23 mouse cellular contexts compared by ENCODE assay signal in genomic region chr10:67579830-67580229, GRCm38 (mm10). TPM values are rescaled to one million over a fixed set of nuclear protein-coding genes. Genes with fewer than 3 reads are reported as not detected.
DNase-seq lines count a peak whose midpoint lies in the region; ATAC-seq and TF ChIP-seq lines count a peak whose summit lies in the region.
"Had no signal": no experiment of that assay in that cellular context is flagged by ENCODE, and none has a peak within 500 bp of the region (broad histone marks: within the 10 kb centered on the region; RNA-seq: fewer than 3 reads in every experiment).

No protein-coding gene starts in this region.

- no peaks in the 10 kb centered on the region for H3K4me1 ChIP-seq in liver, adult 2 months (ENCODE audit: control insufficient read depth, insufficient read depth, low read length)
- H3K4me1 ChIP-seq in liver, embryonic 12.5 days = no peaks in the 10 kb centered on the region
- H3K4me1 ChIP-seq in CH12.LX (ENCODE audit: control insufficient read depth in 1 of 2, insufficient read depth in 2 of 2) = peaks cover 8 to 14% of the 10 kb centered on the region in 2 experiments; a peak in 2 of 4 replicates
- no peaks in the 10 kb centered on the region for H3K4me1 ChIP-seq in forebrain, embryonic 14.5 days (ENCODE audit: control insufficient read depth, insufficient read depth, low read length)
- H3K4me1 ChIP-seq: embryonic facial prominence, embryonic 15.5 days; forebrain, embryonic 10.5 days; forebrain, embryonic 15.5 days had no signal

- no peaks in the 10 kb centered on the region for H3K79me2 ChIP-seq in liver, adult 2 months (ENCODE audit: control insufficient read depth, insufficient read depth, low read length)
- no peaks in the 10 kb centered on the region for H3K79me2 ChIP-seq in CH12.LX (replicated peaks; ENCODE audit: control insufficient read depth, extremely low read depth, insufficient read depth, poor library complexity, severe bottlenecking)

- no peaks in the 10 kb centered on the region for H3K36me3 ChIP-seq in liver, adult 2 months (ENCODE audit: control insufficient read depth, insufficient read depth, low read length)
- no peaks in the 10 kb centered on the region for H3K36me3 ChIP-seq in liver, embryonic 12.5 days
- no peaks in the 10 kb centered on the region for H3K36me3 ChIP-seq in CH12.LX (replicated peaks in 1 of 2; ENCODE audit: control insufficient read depth in 1 of 2, insufficient read depth in 1 of 2, low read length in 1 of 2)
- H3K36me3 ChIP-seq in forebrain, embryonic 14.5 days (ENCODE audit: control insufficient read depth, insufficient read depth, low read length) = no peaks in the 10 kb centered on the region
- H3K36me3 ChIP-seq: embryonic facial prominence, embryonic 15.5 days; forebrain, embryonic 10.5 days; forebrain, embryonic 15.5 days; heart, embryonic 13.5 days; hindbrain, embryonic 13.5 days had no signal

- H3K9me3 ChIP-seq in liver, embryonic 12.5 days (replicated peaks) = no peaks in the 10 kb centered on the region
- H3K9me3 ChIP-seq in CH12.LX (replicated peaks; ENCODE audit: low read length) = no peaks in the 10 kb centered on the region
- no peaks in the 10 kb centered on the region for H3K9me3 ChIP-seq in forebrain, embryonic 14.5 days (replicated peaks; ENCODE audit: control insufficient read depth, low read length)
- H3K9me3 ChIP-seq: embryonic facial prominence, embryonic 15.5 days; forebrain, embryonic 10.5 days; forebrain, embryonic 15.5 days; heart, embryonic 13.5 days; hindbrain, embryonic 13.5 days had no signal

- peak; percentile 22 for DNase-seq in liver, adult 2 months (ENCODE audit: extremely low read depth, low read depth, low spot score)
- DNase-seq in CH12.LX (ENCODE audit: extremely low read depth) = no peak
- no peak for DNase-seq in forebrain, embryonic 14.5 days (ENCODE audit: low spot score)
- DNase-seq in frontal cortex, postnatal 10 days (ENCODE audit: low spot score in 2 of 2) = no peak
- no peak for DNase-seq in urinary bladder, adult 2 months (ENCODE audit: low spot score)
- DNase-seq: adrenal gland, postnatal 10 days; B cell, adult 2 months; cerebellum, adult 11-12 months; cerebellum, adult 9-10 months; cerebellum, postnatal 36 days; embryo, embryonic 11 days; gastrocnemius, postnatal 10 days had no signal

- TF ChIP-seq POLR2A in liver, adult 2 months (IDR thresholded peaks at IDR 0.05; ENCODE audit: extremely low read depth, insufficient read depth, low read length) = no peak
- TF ChIP-seq POLR2A in CH12.LX (IDR thresholded peaks at IDR 0.05; ENCODE audit: low read depth, low read length) = no peak

- no peak overlapping the region for H3K4me2 ChIP-seq in liver, embryonic 12.5 days
- no peak overlapping the region; the same call in 1 of the 2 replicates for H3K4me2 ChIP-seq in CH12.LX (ENCODE audit: insufficient read depth, low read depth, poor library complexity, severe bottlenecking)
- H3K4me2 ChIP-seq in forebrain, embryonic 14.5 days (ENCODE audit: low read length) = no peak overlapping the region
- H3K4me2 ChIP-seq: embryonic facial prominence, embryonic 15.5 days; forebrain, embryonic 15.5 days; heart, embryonic 13.5 days; hindbrain, embryonic 13.5 days had no signal

- no peaks in the 10 kb centered on the region for H3K27me3 ChIP-seq in liver, adult 2 months (ENCODE audit: control insufficient read depth, insufficient read depth, low read length)
- H3K27me3 ChIP-seq in liver, embryonic 12.5 days (replicated peaks) = no peaks in the 10 kb centered on the region
- H3K27me3 ChIP-seq in CH12.LX (replicated peaks) = no peaks in the 10 kb centered on the region
- H3K27me3 ChIP-seq in forebrain, embryonic 14.5 days (replicated peaks; ENCODE audit: control insufficient read depth, insufficient read depth, low read length) = no peaks in the 10 kb centered on the region
- H3K27me3 ChIP-seq: embryonic facial prominence, embryonic 15.5 days; heart, embryonic 13.5 days; hindbrain, embryonic 13.5 days had no signal

- no peak overlapping the region for H3K9ac ChIP-seq in liver, adult 2 months (ENCODE audit: low read depth, low read length)
- no peak overlapping the region for H3K9ac ChIP-seq in liver, embryonic 12.5 days
- H3K9ac ChIP-seq in CH12.LX (ENCODE audit: insufficient read depth, low read depth) = no peak overlapping the region
- H3K9ac ChIP-seq in forebrain, embryonic 14.5 days (ENCODE audit: low read length) = no peak overlapping the region
- H3K9ac ChIP-seq: embryonic facial prominence, embryonic 15.5 days; forebrain, embryonic 15.5 days; heart, embryonic 13.5 days; hindbrain, embryonic 13.5 days had no signal

- no peak for TF ChIP-seq RAD21 in CH12.LX (IDR thresholded peaks at IDR 0.05; ENCODE audit: low read depth, low read length)

- in situ Hi-C loops in CH12.LX (cut with MboI; ENCODE audit: low pct_ligation_motif_present, low pct_unique_long_range_greater_than_20kb, low sequenced_read_pairs) = no loop called here

- H3K4me3 ChIP-seq in liver, adult 2 months (ENCODE audit: insufficient read depth, low read depth, low read length) = no peak overlapping the region
- H3K4me3 ChIP-seq in liver, embryonic 12.5 days = no peak overlapping the region
- no peak overlapping the region for H3K4me3 ChIP-seq in CH12.LX (replicated peaks in 1 of 3; ENCODE audit: low read depth in 2 of 3, low read length in 2 of 3, poor library complexity in 1 of 3)
- H3K4me3 ChIP-seq in forebrain, embryonic 14.5 days (ENCODE audit: low read depth, low read length) = no peak overlapping the region
- H3K4me3 ChIP-seq: embryonic facial prominence, embryonic 15.5 days; erythroblast, embryonic 14.5 days; forebrain, embryonic 10.5 days; forebrain, embryonic 15.5 days; heart, embryonic 13.5 days; hindbrain, embryonic 13.5 days had no signal

- H3K27ac ChIP-seq in liver, adult 2 months (replicated peaks; ENCODE audit: insufficient read depth, low read depth, low read length) = no peak overlapping the region
- H3K27ac ChIP-seq in liver, embryonic 12.5 days = no peak overlapping the region
- no peak overlapping the region for H3K27ac ChIP-seq in CH12.LX (ENCODE audit: insufficient read depth, low read depth)
- H3K27ac ChIP-seq in forebrain, embryonic 14.5 days (ENCODE audit: low read depth, low read length) = no peak overlapping the region
- H3K27ac ChIP-seq: embryonic facial prominence, embryonic 15.5 days; forebrain, embryonic 10.5 days; forebrain, embryonic 15.5 days; heart, embryonic 13.5 days; hindbrain, embryonic 13.5 days; hindbrain, postnatal 0 days had no signal

- no peak for TF ChIP-seq CTCF in liver, adult 2 months (IDR thresholded peaks at IDR 0.05; ENCODE audit: low read depth, low read length)
- TF ChIP-seq CTCF in CH12.LX (conservative IDR thresholded peaks at IDR 0.05 in 1 of 2, IDR thresholded peaks at IDR 0.05 in 1 of 2; ENCODE audit: low read depth in 2 of 2, low read length in 2 of 2) = no peak

- no peak for ATAC-seq in liver, embryonic 12.5 days
- 0 out of 2 replicates have a peak, but pooled peaks have one; percentile 19 for ATAC-seq in common myeloid progenitor, adult 5-6 weeks (replicated peaks; ENCODE audit: low read depth, poor library complexity, severe bottlenecking)
- peak; percentile 40; the same call in 1 of the 2 replicates for ATAC-seq in megakaryocyte progenitor cell, adult 5-6 weeks (replicated peaks; ENCODE audit: poor library complexity)
- ATAC-seq in forebrain, embryonic 14.5 days = no peak
- ATAC-seq: CD4-positive, CD25-positive, alpha-beta regulatory T cell, adult 4 months; forebrain, embryonic 15.5 days; hindbrain, postnatal 0 days had no signal

- dilution Hi-C loops in CH12.LX (cut with MboI; ENCODE audit: extremely low pct_ligation_motif_present, extremely low pct_unique_long_range_greater_than_20kb, low sequenced_read_pairs) = no loop called here

- WGBS in liver, adult 2 months = 93% methylated on average over 4 of the region's 4 CpGs
- 75% methylated on average over 4 of the region's 4 CpGs for WGBS in liver, embryonic 12.5 days (ENCODE audit: insufficient replicate concordance)
- 92% methylated on average over 4 of the region's 4 CpGs for WGBS in forebrain, embryonic 14.5 days

- TF ChIP-seq EP300 in CH12.LX (IDR thresholded peaks at IDR 0.05; ENCODE audit: low read length) = no peak

TF ChIP-seq in CH12.LX, 34 proteins besides CTCF, POLR2A, EP300 and RAD21:
- TF ChIP-seq RCOR1 (conservative IDR thresholded peaks at IDR 0.05; ENCODE audit: low read depth, low read length) = no peak
- TF ChIP-seq USF1 (IDR thresholded peaks at IDR 0.05; ENCODE audit: low read depth, low read length) = peak; percentile 12
- TF ChIP-seq ZNF384 (IDR thresholded peaks at IDR 0.05; ENCODE audit: low read depth, low read length) = no peak
- TF ChIP-seq MYC (IDR thresholded peaks at IDR 0.05; ENCODE audit: low read depth, low read length) = no peak
- no peak for TF ChIP-seq NRF1 (IDR thresholded peaks at IDR 0.05; ENCODE audit: low read depth, low read length)
- TF ChIP-seq BHLHE40 (IDR thresholded peaks at IDR 0.05; ENCODE audit: low read depth, low read length) = peak; percentile 13; the same call in 1 of the 2 replicates

RNA-seq across cellular contexts. Expression of gene Ado, which starts 31.1 kb away (rescaled TPM):
- total RNA-seq in liver, adult 2 months (2014; rRNA removed) = 8.5 and 10.0 TPM in 2 replicates
- polyA plus RNA-seq in liver, adult 2 months (2012; rRNA removed) = 7.0 and 7.8 TPM in 2 replicates
- polyA plus RNA-seq in liver, embryonic 12.5 days (2016; fragmentation: Nextera tagmentation; extraction: Ambion mirVana) = 26.0 and 27.2 TPM in 2 replicates
- total RNA-seq in CH12.LX (2012; rRNA removed) = 14.6 and 14.8 TPM in 2 replicates
- total RNA-seq in CH12.LX (2014; rRNA removed) = 11.2 and 12.3 TPM in 2 replicates
- 9.1 and 10.3 TPM in 2 replicates for polyA plus RNA-seq in CH12.LX (2012; ENCODE audit: insufficient read length, low read depth)
- 15.6 and 21.6 TPM in 2 replicates for total RNA-seq in common myeloid progenitor, adult 5-6 weeks (2017)
- 15.5 and 15.9 TPM in 2 replicates for total RNA-seq in megakaryocyte progenitor cell, adult 5-6 weeks (2015)
- 19.7 and 21.2 TPM in 2 replicates for total RNA-seq in megakaryocyte progenitor cell, adult 5-6 weeks (2017)
- 67.3 and 80.5 TPM in 2 replicates for polyA plus RNA-seq in forebrain, embryonic 14.5 days (2014; fragmentation: Nextera tagmentation; extraction: Ambion mirVana)
- polyA plus RNA-seq in urinary bladder, adult 2 months (2012; rRNA removed) = 10.1 and 12.6 TPM in 2 replicates

RNA-seq across cellular contexts. Expression of gene Egr2, which starts 44.6 kb away (rescaled TPM):
- 0.09 and 0.34 TPM in 2 replicates for total RNA-seq in liver, adult 2 months (2014; rRNA removed)
- polyA plus RNA-seq in liver, adult 2 months (2012; rRNA removed) = 0.15 and 0.73 TPM in 2 replicates
- 0.11 TPM in 1 of 2 replicates, not detected in the other for polyA plus RNA-seq in liver, embryonic 12.5 days (2016; fragmentation: Nextera tagmentation; extraction: Ambion mirVana)
- total RNA-seq in CH12.LX (2012; rRNA removed) (1.0 and 1.3 TPM in 2 replicates), CH12.LX (2014; rRNA removed) (4.7 and 5.7 TPM in 2 replicates)
- polyA plus RNA-seq in CH12.LX (2012; ENCODE audit: insufficient read length, low read depth) = 3.1 and 4.6 TPM in 2 replicates
- total RNA-seq in common myeloid progenitor, adult 5-6 weeks (2017) = 8.1 and 14.9 TPM in 2 replicates
- total RNA-seq in megakaryocyte progenitor cell, adult 5-6 weeks (2015) = 0.84 and 1.1 TPM in 2 replicates
- 1.9 and 2.2 TPM in 2 replicates for total RNA-seq in megakaryocyte progenitor cell, adult 5-6 weeks (2017)
- polyA plus RNA-seq in forebrain, embryonic 14.5 days (2014; fragmentation: Nextera tagmentation; extraction: Ambion mirVana) = 0.08 and 0.12 TPM in 2 replicates
- polyA plus RNA-seq in urinary bladder, adult 2 months (2012; rRNA removed) = 1.1 and 1.2 TPM in 2 replicates
- polyA plus RNA-seq: erythroblast, embryonic 14.5 days; forebrain, embryonic 10.5 days had no signal

Comparison
In these comparisons a context has a peak if more than half of its experiments do, and no peak if none do; other contexts are left out.
1. ATAC-seq: peak in common myeloid progenitor, adult 5-6 weeks (single experiment) and megakaryocyte progenitor cell, adult 5-6 weeks (single experiment); none in liver, embryonic 12.5 days (single experiment) and forebrain, embryonic 14.5 days (single experiment).